Mouse (Mus musculus): ENCODE results near the gene Ces2b. TPM values are rescaled to one million over a fixed set of nuclear protein-coding genes. Genes with fewer than 3 reads are reported as not detected.

Ces2b gene
- 0.11 and 0.24 TPM in 2 replicates for polyA plus RNA-seq (2015; fragmentation: Nextera tagmentation; extraction: Ambion mirVana)

DNA sequence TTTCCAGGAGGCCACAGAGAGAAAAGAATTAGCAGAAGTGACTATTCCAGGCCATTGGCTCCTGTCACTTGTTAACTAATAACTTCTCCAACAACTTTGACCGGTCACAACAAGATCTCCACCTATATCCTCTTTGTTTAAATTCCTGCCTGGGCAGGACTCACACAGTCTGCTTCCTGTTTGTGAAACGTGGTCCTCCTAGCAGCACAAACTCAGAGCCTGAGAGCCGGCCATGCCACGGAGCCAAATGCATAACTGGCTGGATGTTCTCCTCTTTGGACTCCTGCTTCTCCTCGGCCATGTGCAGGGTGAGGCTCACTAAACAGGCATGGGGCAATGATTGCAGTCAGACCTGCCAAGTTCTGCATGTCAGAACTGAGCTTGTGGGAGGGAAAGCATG is at the start of gene Ces2b:
Gene Ces2b (plus strand): TSS at position 133 of the 400 bp plus-strand sequence.
- H3K9ac ChIP-seq = no peak within 1 kb of the TSS
- WGBS = 71% methylated on average over 5 of the region's 5 CpGs
- no peaks in the 10 kb centered on the region for H3K9me3 ChIP-seq (replicated peaks)
- no peaks in the 10 kb centered on the region for H3K36me3 ChIP-seq
- no peak within 1 kb of the TSS for H3K27ac ChIP-seq (replicated peaks)
- H3K27me3 ChIP-seq = no peaks in the 10 kb centered on the region
- no peaks in the 10 kb centered on the region for H3K4me1 ChIP-seq
- no peak for ATAC-seq (ENCODE audit: insufficient number of reproducible peaks, low FRiP score, low TSS enrichment, low read depth)
- no peak within 1 kb of the TSS for H3K4me3 ChIP-seq (replicated peaks)
- H3K4me2 ChIP-seq (replicated peaks) = no peak within 1 kb of the TSS

DNA sequence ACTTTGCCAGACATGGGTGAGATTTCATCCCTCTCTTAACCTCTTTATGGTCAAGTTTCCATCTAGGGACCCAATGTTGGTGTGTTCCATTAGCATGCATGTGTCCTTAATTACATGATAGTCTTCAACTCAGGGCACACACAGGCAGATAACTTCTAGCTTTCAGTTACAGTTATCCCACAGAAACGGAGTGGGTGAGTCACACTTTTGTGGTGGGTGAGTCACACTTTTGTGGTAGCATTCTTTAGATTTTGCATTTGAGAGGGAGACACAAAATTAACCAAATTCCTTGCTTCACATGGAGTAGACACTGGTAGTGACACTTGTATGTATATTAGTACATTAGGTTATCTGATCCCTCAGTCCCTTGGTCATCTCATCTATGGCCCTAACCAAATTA is 44.3 kb upstream of the Ces2b start:
- 60% methylated on average over 1 of the region's 1 CpGs for WGBS
- Histone ChIP-seq H3K9ac (no peak overlapping the region), H3K9me3 (replicated peaks) (no peaks in the 10 kb centered on the region), H3K27ac (replicated peaks) (no peak overlapping the region), H3K4me1 (no peaks in the 10 kb centered on the region), H3K4me3 (replicated peaks) (no peak overlapping the region), H3K36me3 (no peaks in the 10 kb centered on the region), H3K27me3 (no peaks in the 10 kb centered on the region), H3K4me2 (replicated peaks) (no peak overlapping the region)
- ATAC-seq (ENCODE audit: insufficient number of reproducible peaks, low FRiP score, low TSS enrichment, low read depth) = no peak

DNA sequence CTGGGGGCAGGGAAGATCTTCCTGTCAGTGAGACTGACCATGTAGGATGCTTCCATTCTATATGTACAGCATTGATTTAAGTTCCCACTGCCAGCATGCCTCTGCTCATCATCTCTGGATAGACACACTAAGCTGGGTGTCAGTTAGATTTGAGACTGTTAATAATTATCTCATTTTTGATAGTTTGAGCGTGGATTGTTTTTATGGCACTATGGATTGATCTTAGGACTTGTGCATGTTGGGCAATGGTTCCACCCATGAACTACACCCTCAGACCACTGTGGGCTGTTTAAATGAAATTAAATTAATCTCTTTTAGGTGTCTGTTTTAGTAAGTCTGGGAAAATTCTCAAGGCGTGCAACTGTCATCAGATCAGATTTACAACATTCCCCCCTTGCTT is 42.4 kb upstream of the Ces2b start:
- Histone ChIP-seq H3K27me3 (no peaks in the 10 kb centered on the region), H3K4me2 (replicated peaks) (no peak overlapping the region), H3K4me3 (replicated peaks) (no peak overlapping the region), H3K27ac (replicated peaks) (no peak overlapping the region), H3K9ac (no peak overlapping the region), H3K9me3 (replicated peaks) (no peaks in the 10 kb centered on the region), H3K4me1 (no peaks in the 10 kb centered on the region), H3K36me3 (no peaks in the 10 kb centered on the region)
- WGBS = 68% methylated on average over 2 of the region's 2 CpGs
- no peak for ATAC-seq (ENCODE audit: insufficient number of reproducible peaks, low FRiP score, low TSS enrichment, low read depth)

DNA sequence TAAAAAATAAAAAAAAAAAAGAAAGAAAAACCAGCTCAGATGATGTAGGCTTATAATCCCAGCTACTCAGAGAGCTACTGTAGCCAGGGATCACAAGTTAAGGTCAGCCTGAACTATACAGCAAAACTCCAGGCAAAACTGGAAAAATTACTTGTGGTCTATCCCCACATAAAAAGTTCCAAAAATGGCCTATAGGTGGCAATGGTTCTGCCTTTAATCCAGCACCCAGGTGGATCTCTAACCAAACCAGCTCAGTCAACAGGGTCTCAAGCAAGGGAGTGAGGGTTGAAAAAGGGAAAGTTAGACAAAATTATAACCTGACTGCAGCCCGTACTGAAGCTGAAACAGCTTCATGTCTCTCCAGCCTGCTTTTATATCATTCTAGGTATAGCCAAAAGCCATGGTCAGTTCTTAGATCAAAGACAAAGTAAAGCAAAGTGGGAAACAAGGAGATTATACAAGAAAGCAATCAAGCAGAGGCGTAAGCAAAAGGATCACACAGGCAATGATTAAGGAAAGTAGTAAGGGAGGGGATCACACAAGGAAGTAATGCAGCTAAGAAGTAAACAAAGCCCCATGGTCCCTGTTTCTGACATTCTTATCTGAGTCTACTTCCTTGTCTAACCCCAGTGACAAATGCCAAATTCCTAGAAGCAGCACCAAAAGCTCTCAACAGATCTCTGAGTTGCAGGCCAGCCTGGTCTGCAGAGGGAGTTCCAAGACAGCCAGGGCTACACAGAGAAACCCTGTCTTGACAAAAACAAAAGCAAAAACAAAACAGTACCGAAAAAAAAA is 41.3 kb upstream of the Ces2b start:
- Histone ChIP-seq H3K27ac (replicated peaks) (no peak overlapping the region), H3K36me3 (no peaks in the 10 kb centered on the region), H3K27me3 (no peaks in the 10 kb centered on the region), H3K9me3 (replicated peaks) (no peaks in the 10 kb centered on the region), H3K4me2 (replicated peaks) (no peak overlapping the region), H3K4me1 (no peaks in the 10 kb centered on the region), H3K9ac (no peak overlapping the region), H3K4me3 (replicated peaks) (no peak overlapping the region)
- 62% methylated on average over 3 of the region's 3 CpGs for WGBS
- ATAC-seq (ENCODE audit: insufficient number of reproducible peaks, low FRiP score, low TSS enrichment, low read depth) = no peak

DNA sequence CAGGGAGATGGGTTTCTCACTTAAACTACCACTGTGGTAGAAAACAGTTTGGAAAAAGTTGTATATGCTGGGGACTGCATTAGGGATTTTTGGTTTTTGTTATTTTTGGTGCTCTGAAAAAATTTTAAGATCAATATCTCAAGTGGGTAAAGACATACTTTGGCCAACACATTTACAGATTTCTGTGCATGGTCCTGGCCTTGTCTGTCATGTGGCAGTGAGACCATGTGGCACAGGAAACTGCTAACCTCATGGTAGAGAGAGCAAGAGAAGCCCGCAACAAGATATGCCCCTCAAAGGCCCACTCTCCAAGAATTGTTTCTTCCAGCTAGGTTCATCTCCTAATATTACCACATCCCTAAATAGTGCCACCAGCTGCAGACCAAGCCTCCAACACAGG is 32.0 kb upstream of the Ces2b start:
- no peaks in the 10 kb centered on the region for H3K36me3 ChIP-seq
- WGBS = 84% methylated on average over 1 of the region's 1 CpGs
- no peak for ATAC-seq (ENCODE audit: insufficient number of reproducible peaks, low FRiP score, low TSS enrichment, low read depth)
- H3K4me1 ChIP-seq = no peaks in the 10 kb centered on the region
- H3K27ac ChIP-seq (replicated peaks) = no peak overlapping the region
- H3K4me2 ChIP-seq (replicated peaks) = no peak overlapping the region
- no peak overlapping the region for H3K9ac ChIP-seq
- H3K27me3 ChIP-seq = no peaks in the 10 kb centered on the region
- no peaks in the 10 kb centered on the region for H3K9me3 ChIP-seq (replicated peaks)
- H3K4me3 ChIP-seq (replicated peaks) = no peak overlapping the region

DNA sequence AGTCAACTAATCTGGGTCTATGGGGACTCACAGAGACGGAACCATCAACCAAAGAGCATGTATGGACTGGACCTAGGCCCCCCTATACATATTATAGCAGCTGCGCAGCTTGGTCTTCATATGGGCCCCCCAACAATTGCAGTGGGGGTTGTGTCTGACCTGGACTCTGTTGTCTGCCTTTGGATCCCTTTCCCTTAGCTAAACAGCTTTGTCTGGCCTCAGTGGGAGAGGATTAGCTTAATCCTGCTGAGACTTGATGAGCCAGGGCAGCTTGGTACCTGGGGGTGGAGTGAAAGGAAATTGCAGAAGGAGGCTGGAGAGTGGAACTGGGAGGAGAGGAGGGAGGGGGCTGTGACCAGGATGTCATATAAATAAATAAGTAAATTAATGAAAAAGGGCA is 25.2 kb upstream of the Ces2b start:
- WGBS = 21% methylated on average over 2 of the region's 2 CpGs

DNA sequence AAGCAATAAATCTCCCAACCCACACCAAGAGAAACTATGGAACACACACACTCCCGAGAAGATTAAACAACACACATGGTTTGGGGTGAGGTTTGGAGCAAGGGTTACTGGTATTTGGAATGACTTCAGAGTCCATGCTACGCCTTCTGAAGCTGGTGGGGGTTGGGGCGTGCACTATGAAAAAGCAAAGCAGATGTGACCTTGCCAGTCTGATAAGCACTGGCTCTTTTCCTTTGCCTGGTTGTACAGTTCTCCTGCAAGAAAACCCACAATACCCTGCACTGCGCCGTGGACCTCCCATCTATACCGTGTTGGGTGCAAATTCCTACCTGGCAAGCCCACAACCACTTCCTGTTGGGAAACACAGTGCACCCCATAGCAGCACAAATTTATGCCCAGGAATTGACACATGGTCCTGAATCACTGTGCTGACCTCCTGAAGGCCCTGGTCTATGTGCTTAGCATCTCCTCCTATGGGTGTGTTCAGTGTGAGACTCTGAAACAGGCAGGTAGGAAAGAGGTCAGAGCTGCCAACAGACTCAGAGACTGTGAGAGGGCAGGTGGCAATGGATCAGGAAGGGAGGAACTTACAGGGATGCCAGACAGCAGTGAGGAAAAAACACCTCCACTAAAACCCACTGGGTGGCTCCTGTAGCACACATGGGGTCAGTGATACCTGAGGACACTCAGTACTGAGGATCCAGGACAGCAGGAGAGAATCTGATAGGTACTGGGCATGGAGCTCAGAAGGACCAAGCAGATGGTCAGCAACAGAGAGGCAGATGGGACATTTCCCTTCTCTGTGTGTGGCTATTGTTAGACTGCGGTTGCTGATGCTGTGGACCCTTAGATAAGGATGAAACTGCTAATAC is 22.6 kb upstream of the Ces2b start:
- no peaks in the 10 kb centered on the region for H3K36me3 ChIP-seq
- H3K4me2 ChIP-seq (replicated peaks) = no peak overlapping the region
- H3K9ac ChIP-seq = no peak overlapping the region
- WGBS = 69% methylated on average over 7 of the region's 7 CpGs
- H3K27me3 ChIP-seq = no peaks in the 10 kb centered on the region
- no peak overlapping the region for H3K27ac ChIP-seq (replicated peaks)
- no peaks in the 10 kb centered on the region for H3K9me3 ChIP-seq (replicated peaks)
- ATAC-seq (ENCODE audit: insufficient number of reproducible peaks, low FRiP score, low TSS enrichment, low read depth) = no peak
- no peaks in the 10 kb centered on the region for H3K4me1 ChIP-seq
- no peak overlapping the region for H3K4me3 ChIP-seq (replicated peaks)

More for the DNA sequence above, 25.2 kb upstream of the Ces2b start:
- Histone ChIP-seq H3K27ac (replicated peaks) (no peak overlapping the region), H3K4me1 (no peaks in the 10 kb centered on the region), H3K9me3 (replicated peaks) (no peaks in the 10 kb centered on the region), H3K9ac (no peak overlapping the region), H3K36me3 (no peaks in the 10 kb centered on the region), H3K27me3 (no peaks in the 10 kb centered on the region), H3K4me2 (replicated peaks) (no peak overlapping the region), H3K4me3 (replicated peaks) (no peak overlapping the region)
- no peak for ATAC-seq (ENCODE audit: insufficient number of reproducible peaks, low FRiP score, low TSS enrichment, low read depth)

DNA sequence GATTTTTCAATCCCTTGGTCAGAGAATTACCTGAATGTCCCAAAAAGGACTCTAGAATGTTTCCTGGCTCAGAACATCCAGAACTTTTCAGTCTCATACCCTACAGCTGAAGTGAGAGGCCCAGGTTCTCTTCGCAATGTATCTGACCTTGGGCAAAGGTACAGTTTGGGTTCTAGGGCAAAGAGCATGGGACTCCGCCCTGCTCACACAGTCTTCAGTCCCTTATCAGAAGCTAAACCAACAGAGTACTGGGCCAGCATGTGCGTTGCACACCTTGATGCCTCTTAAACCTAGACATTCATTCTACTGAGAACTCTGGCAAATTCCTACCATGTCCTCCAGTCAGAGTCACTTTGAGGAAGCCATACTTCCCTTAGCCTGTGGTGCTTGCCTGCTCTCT is 21.9 kb upstream of the Ces2b start:
- no peak for ATAC-seq (ENCODE audit: insufficient number of reproducible peaks, low FRiP score, low TSS enrichment, low read depth)
- no peak overlapping the region for H3K4me3 ChIP-seq (replicated peaks)
- no peaks in the 10 kb centered on the region for H3K36me3 ChIP-seq
- H3K4me2 ChIP-seq (replicated peaks) = no peak overlapping the region
- 87% methylated on average over 3 of the region's 3 CpGs for WGBS
- no peaks in the 10 kb centered on the region for H3K27me3 ChIP-seq
- H3K4me1 ChIP-seq = no peaks in the 10 kb centered on the region
- no peak overlapping the region for H3K27ac ChIP-seq (replicated peaks)
- H3K9me3 ChIP-seq (replicated peaks) = no peaks in the 10 kb centered on the region
- H3K9ac ChIP-seq = no peak overlapping the region

DNA sequence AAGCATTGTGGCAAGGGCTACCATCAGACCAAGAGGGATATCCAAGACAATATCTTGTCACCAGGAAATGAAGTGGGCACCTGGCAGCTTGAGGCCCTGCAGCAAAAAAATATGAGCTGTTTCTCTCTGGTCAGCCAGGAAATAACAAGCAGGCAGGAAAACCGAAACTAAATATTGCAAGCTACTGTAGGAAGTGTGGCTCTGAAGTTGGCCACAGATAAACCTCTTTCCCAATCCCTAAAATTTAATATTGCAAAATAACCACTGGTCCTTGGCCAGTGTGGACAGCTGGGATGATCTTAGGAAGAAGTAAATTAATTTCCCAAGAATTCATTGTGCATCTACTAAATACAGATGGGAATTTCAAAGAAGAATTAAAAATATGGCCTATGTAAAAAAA is 4.5 kb upstream of the Ces2b start:
- ATAC-seq (ENCODE audit: insufficient number of reproducible peaks, low FRiP score, low TSS enrichment, low read depth) = no peak
- Histone ChIP-seq H3K9ac (no peak overlapping the region), H3K27me3 (no peaks in the 10 kb centered on the region)

DNA sequence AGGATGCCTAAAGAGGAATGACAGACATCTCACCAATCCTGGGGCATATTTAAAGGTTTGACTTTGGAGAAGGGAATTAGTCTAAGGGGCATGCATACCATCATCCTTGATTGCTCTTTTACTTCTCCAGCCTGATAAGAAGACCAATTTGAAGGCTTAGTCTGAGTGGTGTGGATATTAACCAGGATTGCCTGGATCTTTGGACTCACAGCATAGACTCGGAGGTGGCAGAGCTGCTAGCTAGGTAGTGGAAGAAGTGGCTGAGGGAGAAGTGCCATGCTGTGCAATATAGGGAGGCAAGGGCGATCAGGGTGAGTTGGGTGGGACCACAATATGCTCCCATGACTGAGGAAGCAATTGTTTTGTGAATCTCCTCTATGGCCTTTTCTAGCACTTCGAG is 3.2 kb upstream of the Ces2b start:
- H3K9me3 ChIP-seq (replicated peaks) = no peaks in the 10 kb centered on the region
- WGBS = 63% methylated on average over 3 of the region's 3 CpGs
- no peak overlapping the region for H3K9ac ChIP-seq
- H3K4me3 ChIP-seq (replicated peaks) = no peak overlapping the region
- no peak for ATAC-seq (ENCODE audit: insufficient number of reproducible peaks, low FRiP score, low TSS enrichment, low read depth)
- no peak overlapping the region for H3K4me2 ChIP-seq (replicated peaks)
- no peaks in the 10 kb centered on the region for H3K36me3 ChIP-seq
- H3K27ac ChIP-seq (replicated peaks) = no peak overlapping the region
- H3K27me3 ChIP-seq = no peaks in the 10 kb centered on the region
- H3K4me1 ChIP-seq = no peaks in the 10 kb centered on the region

More for the DNA sequence above, 4.5 kb upstream of the Ces2b start:
- WGBS = 78% methylated on average over 1 of the region's 1 CpGs
- no peaks in the 10 kb centered on the region for H3K4me1 ChIP-seq
- no peak overlapping the region for H3K27ac ChIP-seq (replicated peaks)
- no peaks in the 10 kb centered on the region for H3K9me3 ChIP-seq (replicated peaks)
- H3K4me2 ChIP-seq (replicated peaks) = no peak overlapping the region
- no peaks in the 10 kb centered on the region for H3K36me3 ChIP-seq
- H3K4me3 ChIP-seq (replicated peaks) = no peak overlapping the region

DNA sequence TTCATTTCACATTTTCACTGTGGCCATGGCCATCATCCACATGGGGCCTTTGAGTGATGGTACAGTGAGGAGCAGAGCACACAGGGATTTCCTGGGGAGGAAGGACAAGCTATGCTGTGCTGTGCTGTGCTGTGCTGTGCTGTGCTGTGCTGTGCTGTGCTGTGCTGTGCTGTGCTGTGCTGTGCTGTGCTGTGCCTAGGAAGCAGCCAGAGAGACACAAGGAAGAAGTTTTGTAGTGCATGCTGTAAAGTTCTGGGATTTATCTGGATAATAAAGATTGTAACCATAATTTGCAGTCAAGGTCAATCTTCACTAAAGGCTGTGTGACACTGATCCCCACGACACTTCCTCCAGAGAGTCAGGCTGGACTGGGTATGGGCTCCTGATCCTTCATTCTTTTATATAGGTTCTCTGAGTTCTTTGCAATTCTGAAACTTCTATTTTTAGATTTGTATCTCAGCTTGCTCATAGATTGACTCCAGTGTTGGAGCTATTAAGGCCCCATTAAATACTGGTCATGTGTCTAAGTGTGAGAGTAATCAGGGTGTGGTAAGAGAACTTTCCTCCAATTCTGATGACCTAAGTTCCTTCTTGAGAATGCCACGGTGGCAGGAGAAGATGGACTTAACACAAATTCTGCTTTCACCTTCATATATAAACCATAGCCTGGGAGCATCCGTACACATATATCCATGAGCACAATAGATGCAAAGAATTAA is 10.1 kb downstream of the Ces2b start:
- Histone ChIP-seq H3K4me2 (replicated peaks) (no peak overlapping the region), H3K4me1 (no peaks in the 10 kb centered on the region), H3K9ac (no peak overlapping the region), H3K4me3 (replicated peaks) (no peak overlapping the region), H3K36me3 (no peaks in the 10 kb centered on the region), H3K9me3 (replicated peaks) (no peaks in the 10 kb centered on the region), H3K27ac (replicated peaks) (no peak overlapping the region), H3K27me3 (no peaks in the 10 kb centered on the region)
- ATAC-seq (ENCODE audit: insufficient number of reproducible peaks, low FRiP score, low TSS enrichment, low read depth) = no peak; the same call in 1 of the 2 replicates
- 82% methylated on average over 3 of the region's 3 CpGs for WGBS
